Mouse (Mus musculus) heart, embryonic 15.5 days (tissue): ENCODE measurements around the gene Plppr3. TPM values are rescaled to one million over a fixed set of nuclear protein-coding genes. Genes with fewer than 3 reads are reported as not detected.
A peak's percentile ranks its signal among the peaks of the same experiment; 100 is the strongest.

Experiments used
- ATAC-seq: fragments of 200-750 bp; cut with Nextera tagmentation; replicated peaks from 2 replicates; pipeline ENCODE4 v1.8.0; 2017; ENCODE audit warnings: low read depth, moderate TSS enrichment; ENCODE audit not compliant: insufficient number of reproducible peaks, insufficient read depth, low FRiP score
- H3K27ac ChIP-seq: fragments of 300-500 bp; sonication (generic); 2 replicates; pipeline ENCODE4 v1.5.1; 2015; ENCODE audit warnings: mild to moderate bottlenecking, inconsistent platforms
- H3K27me3 ChIP-seq: fragments of 300-500 bp; sonication (generic); 2 replicates; pipeline ENCODE4 v1.6.1; 2015; ENCODE audit warnings: inconsistent platforms
- H3K36me3 ChIP-seq: fragments of 300-500 bp; sonication (generic); 2 replicates; pipeline ENCODE4 v1.6.1; 2015; ENCODE audit warnings: mild to moderate bottlenecking, inconsistent platforms
- H3K4me1 ChIP-seq: fragments of 300-500 bp; sonication (generic); replicated peaks from 2 replicates; pipeline ENCODE4 v1.6.1; 2015; ENCODE audit warnings: inconsistent platforms
- H3K4me2 ChIP-seq: fragments of 300-500 bp; sonication (generic); 2 replicates; pipeline ENCODE4 v1.6.1; 2015; ENCODE audit warnings: inconsistent platforms, mild to moderate bottlenecking, moderate library complexity
- H3K4me3 ChIP-seq: fragments of 300-500 bp; sonication (generic); 2 replicates; pipeline ENCODE4 v1.5.1; 2015; ENCODE audit warnings: mild to moderate bottlenecking, inconsistent platforms
- H3K9ac ChIP-seq: fragments of 300-500 bp; sonication (generic); 2 replicates; pipeline ENCODE4 v1.6.1; 2015; ENCODE audit warnings: mild to moderate bottlenecking, inconsistent platforms
- H3K9me3 ChIP-seq: fragments of 300-500 bp; sonication (generic); replicated peaks from 2 replicates; pipeline ENCODE4 v1.6.1; 2016; ENCODE audit warnings: inconsistent platforms
- WGBS: fragments of 180-500 bp; shearing (Covaris S2); methylation state at CpG from one replicate; pipeline ENCODE4 v1.1.7; 2015; ENCODE audit warnings: mixed read lengths; 5-methylcytosine and 5-hydroxymethylcytosine counted together
- polyA plus RNA-seq: library from polyadenylated mRNA; unstranded; fragments of >200 nt; fragmentation: Nextera tagmentation; extraction: Ambion mirVana; gene quantifications from 2 replicates; pipeline ENCODE4 v1.2.1, GENCODE M21; 2015

The Plppr3 gene
- polyA plus RNA-seq, 1 experiment from 2014 or later: 8.6 TPM

DNA sequence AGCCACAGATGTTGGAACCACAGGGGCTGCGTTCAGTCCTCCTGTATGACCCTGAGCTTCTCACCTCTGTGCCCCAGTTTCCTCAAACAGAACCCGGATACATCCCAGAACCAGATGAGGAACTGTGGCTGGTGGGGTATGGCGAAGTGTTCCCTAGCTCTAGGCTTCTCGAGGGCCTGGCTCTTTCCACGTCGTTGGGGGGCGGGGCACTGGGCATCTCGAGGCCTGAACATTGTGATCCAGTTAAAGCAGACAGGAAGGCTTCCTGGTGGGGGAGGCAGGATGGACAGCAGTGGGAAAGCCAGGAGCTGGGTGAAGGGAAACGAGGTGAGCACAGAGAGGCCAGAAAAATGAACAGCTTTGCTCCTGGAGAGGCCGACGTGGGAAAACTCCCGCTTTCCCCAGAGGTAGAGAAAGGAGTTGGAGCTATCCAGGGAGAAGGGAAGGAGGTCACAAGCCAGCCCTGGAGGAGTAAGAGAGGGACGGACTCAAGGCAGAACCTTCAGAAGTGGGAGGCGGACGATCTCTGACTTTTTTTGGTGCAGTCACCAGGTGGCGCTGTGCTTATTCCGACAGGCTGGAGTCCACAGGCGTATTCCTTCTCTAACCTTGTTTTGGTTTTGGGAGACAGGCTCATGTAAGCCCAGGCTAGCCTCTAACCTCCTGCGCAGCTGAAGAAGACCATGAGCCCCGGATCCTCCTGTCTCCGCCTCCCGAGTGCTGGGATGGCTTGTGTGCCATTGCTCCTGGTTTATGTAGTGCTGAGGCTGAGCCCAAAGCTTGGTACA is 9.1 kb upstream of the Plppr3 start:
- Histone ChIP-seq H3K4me3 (no peak overlapping the region), H3K4me2 (peak overlapping the region; percentile 5), H3K9me3 (no peaks in the 10 kb centered on the region), H3K27me3 (peaks cover 14% of the 10 kb centered on the region), H3K4me1 (peaks cover 35% of the 10 kb centered on the region), H3K27ac (no peak overlapping the region), H3K9ac (no peak overlapping the region), H3K36me3 (no peaks in the 10 kb centered on the region)
- 18% methylated on average over 22 of the region's 22 CpGs for WGBS
- ATAC-seq: no peak

DNA sequence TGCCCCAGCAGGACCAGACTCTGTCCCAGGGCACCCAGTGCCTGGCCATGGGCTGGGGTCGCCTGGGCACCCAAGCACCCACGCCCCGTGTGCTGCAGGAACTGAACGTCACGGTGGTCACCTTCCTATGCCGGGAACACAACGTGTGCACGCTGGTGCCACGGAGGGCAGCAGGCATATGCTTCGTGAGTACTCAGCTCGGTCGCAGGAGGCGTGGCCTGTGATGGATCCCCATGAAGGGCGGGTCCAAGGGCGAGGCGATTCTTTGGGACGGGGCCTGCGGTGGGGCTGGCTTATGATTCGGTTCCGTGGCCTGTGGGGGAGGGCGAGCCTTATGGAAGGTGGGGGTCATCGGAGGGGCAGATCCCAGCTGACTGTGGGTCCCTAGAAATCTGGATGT is 7.5 kb upstream of the Plppr3 start:
- H3K4me1 ChIP-seq: peaks cover 35% of the 10 kb centered on the region
- peak overlapping the region; percentile 7; the same call in 1 of the 2 replicates for H3K9ac ChIP-seq
- no peak overlapping the region for H3K27ac ChIP-seq
- no peak for ATAC-seq
- H3K4me3 ChIP-seq: peak overlapping the region; percentile 18
- H3K36me3 ChIP-seq: no peaks in the 10 kb centered on the region
- 5% methylated on average over 22 of the region's 22 CpGs for WGBS
- H3K27me3 ChIP-seq: peaks cover 12% of the 10 kb centered on the region
- no peaks in the 10 kb centered on the region for H3K9me3 ChIP-seq
- peak overlapping the region; percentile 54 for H3K4me2 ChIP-seq

DNA sequence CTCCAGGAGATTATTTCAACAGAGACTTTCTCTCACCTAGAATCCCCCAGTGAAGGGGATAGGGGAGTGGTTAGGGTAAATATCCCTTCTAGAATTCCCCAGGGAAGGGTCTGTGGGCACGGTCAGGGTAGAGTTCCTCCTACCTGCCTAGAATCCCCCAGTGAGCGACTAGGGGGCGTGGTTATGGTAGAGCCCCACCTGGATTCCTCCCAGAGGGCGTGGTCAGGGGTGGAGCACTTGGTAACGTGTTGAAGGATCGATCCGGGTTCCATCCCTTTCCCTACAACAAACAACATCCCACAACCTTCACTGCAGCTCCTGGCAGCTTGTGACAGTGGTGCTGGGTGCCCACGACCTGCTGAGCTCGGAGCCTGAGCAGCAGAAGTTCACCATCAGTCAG is 6.3 kb upstream of the Plppr3 start:
- no peak overlapping the region for H3K9ac ChIP-seq
- H3K27me3 ChIP-seq: peaks cover 12% of the 10 kb centered on the region
- H3K4me3 ChIP-seq: no peak overlapping the region
- H3K4me1 ChIP-seq: peaks cover 35% of the 10 kb centered on the region
- H3K4me2 ChIP-seq: no peak overlapping the region
- no peak overlapping the region for H3K27ac ChIP-seq
- WGBS: 20% methylated on average over 9 of the region's 9 CpGs
- H3K36me3 ChIP-seq: no peaks in the 10 kb centered on the region
- ATAC-seq: no peak
- H3K9me3 ChIP-seq: no peaks in the 10 kb centered on the region

DNA sequence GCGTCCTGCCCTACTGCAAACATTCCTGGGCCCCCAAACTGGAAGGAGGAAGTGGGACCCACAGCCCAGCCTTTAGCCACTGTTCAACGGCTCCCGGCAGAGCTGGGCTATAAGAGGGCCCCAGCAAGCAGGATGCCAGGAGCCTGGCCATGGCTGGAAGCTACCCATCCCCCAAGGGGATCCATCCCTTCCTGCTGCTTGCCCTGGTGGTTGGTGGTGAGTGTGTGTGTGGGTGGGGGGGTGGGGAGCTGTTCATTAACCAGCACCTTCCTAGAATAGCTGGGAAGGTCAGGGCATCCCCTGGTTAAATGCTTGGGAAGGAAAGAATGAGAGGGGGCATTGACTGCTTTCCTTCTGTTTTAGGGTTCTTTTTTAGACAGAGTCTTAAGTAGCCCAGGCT is 5.1 kb upstream of the Plppr3 start:
- no peak overlapping the region for H3K9ac ChIP-seq
- no peaks in the 10 kb centered on the region for H3K36me3 ChIP-seq
- no peak overlapping the region for H3K4me2 ChIP-seq
- H3K27ac ChIP-seq: no peak overlapping the region
- WGBS: 33% methylated on average over 3 of the region's 3 CpGs
- peaks cover 38% of the 10 kb centered on the region for H3K4me1 ChIP-seq
- peaks cover 15% of the 10 kb centered on the region for H3K27me3 ChIP-seq
- H3K9me3 ChIP-seq: no peaks in the 10 kb centered on the region
- H3K4me3 ChIP-seq: no peak overlapping the region
- ATAC-seq: no peak

DNA sequence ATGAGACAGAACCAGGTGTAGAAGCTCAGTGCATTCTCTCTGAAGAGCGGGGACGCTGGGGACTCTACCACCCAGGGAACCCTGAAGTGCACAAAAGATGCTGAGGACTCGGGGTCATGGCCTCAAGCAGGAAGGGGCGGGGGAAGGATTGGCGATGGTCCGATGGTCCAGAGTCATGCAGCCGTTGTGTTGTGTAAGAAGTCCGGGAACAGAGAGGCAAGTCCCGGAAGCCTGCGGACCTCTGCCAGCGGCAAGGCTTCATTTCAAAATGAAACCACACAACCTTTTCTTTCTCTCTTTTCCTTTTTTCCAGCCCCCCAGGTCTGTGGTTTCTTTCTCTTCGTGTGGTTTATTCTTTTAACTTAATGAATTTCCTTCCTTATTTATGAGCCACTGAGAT is 3.3 kb upstream of the Plppr3 start:
- Histone ChIP-seq H3K9ac (no peak overlapping the region), H3K4me1 (peaks cover 37% of the 10 kb centered on the region), H3K27ac (no peak overlapping the region), H3K27me3 (peaks cover 14% of the 10 kb centered on the region), H3K9me3 (no peaks in the 10 kb centered on the region), H3K36me3 (no peaks in the 10 kb centered on the region), H3K4me2 (0 out of 2 replicates have a peak overlapping the region, but pooled peaks have one; percentile 10), H3K4me3 (no peak overlapping the region)
- ATAC-seq: no peak
- 58% methylated on average over 12 of the region's 12 CpGs for WGBS

DNA sequence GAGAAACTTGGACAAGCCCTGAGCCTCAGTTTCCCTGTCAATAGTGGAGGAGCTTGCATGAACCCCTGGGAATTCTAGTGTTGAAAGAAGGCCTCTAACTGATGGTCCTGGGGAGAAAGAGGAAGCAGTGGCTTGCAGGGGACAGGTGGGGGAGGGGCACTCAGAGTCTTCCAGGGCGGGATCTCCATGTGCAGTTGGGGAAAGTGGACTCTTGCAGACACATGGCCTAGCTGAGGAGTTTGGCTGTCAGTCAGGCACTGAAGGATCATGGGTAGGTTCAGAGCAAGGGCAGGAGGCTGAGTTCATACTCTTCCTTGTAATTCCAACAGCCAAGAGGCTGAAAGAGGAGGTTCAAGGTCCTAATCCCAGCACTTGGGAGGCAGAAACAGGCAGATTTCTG is 2.7 kb upstream of the Plppr3 start:
- Histone ChIP-seq H3K4me1 (peaks cover 32% of the 10 kb centered on the region), H3K4me2 (no peak overlapping the region), H3K9me3 (no peaks in the 10 kb centered on the region), H3K9ac (no peak overlapping the region), H3K36me3 (no peaks in the 10 kb centered on the region), H3K4me3 (no peak overlapping the region), H3K27ac (no peak overlapping the region), H3K27me3 (peaks cover 12% of the 10 kb centered on the region)
- no peak for ATAC-seq
- 19% methylated on average over 1 of the region's 1 CpGs for WGBS

DNA sequence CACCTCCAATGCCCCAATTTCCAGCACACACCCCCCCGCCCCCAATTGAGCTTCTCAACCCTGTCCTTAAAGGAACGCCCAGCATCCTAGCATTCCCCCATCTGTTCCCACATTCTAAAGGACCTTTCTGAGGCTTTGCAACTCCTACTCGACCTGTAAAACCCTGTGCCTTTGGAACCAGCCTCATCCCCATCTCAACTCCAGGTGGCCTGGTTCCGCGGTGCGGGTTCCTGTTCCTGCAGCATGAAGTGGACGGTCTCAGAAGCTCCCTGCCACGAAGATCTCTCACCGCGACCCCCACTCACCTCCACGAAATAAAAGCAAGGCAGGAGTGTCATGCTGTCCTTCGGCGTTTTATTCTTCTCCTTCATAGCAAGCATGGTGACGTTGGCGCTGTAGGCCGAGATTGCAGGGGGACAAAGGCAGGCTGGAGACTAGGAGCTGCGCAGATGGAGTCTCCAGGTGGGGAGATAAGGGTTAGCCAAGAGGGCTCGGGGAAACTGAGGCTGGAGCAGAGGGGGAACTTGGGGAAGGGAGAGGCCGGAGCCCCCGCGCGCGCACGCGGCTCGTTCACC is 632 bp downstream of the Plppr3 start:
- no peak overlapping the region for H3K27ac ChIP-seq
- 0 out of 2 replicates have a peak, but pooled peaks have one; percentile 8 for ATAC-seq
- no peaks in the 10 kb centered on the region; the same call in 1 of the 2 replicates for H3K36me3 ChIP-seq

DNA sequence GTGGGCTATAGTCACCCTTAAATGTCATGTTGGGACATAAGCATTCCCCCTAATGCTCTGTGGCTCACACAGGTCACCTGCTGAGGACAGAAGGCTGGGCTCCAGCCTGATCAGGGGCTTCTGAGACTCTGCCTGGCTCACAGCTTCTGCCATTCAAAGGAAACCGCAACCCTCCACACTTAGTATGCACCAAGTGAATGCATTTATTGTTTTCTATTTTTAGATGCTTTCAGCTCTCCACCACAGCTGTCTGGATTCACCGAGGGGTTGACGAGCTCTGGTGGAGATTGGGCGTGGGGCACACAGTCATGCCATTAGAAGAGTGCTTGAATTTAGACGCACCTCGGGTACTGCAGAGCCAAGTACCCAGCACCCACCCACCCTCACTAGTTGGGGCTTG is 1.1 kb downstream of the Plppr3 start:
- WGBS: 5% methylated on average over 6 of the region's 6 CpGs
- 0 out of 2 replicates have a peak, but pooled peaks cover 4% of the 10 kb centered on the region for H3K27me3 ChIP-seq
- H3K27ac ChIP-seq: no peak overlapping the region
- no peak overlapping the region for H3K9ac ChIP-seq
- ATAC-seq: no peak
- H3K4me1 ChIP-seq: peaks cover 18% of the 10 kb centered on the region
- H3K4me3 ChIP-seq: peak overlapping the region; percentile 66
- H3K4me2 ChIP-seq: peak overlapping the region; percentile 96
- H3K36me3 ChIP-seq: no peaks in the 10 kb centered on the region; the same call in 1 of the 2 replicates
- H3K9me3 ChIP-seq: no peaks in the 10 kb centered on the region

More for the DNA sequence above, 632 bp downstream of the Plppr3 start:
- H3K4me3 ChIP-seq: peak overlapping the region; percentile 66
- H3K4me1 ChIP-seq: peaks cover 18% of the 10 kb centered on the region
- no peaks in the 10 kb centered on the region for H3K9me3 ChIP-seq
- H3K27me3 ChIP-seq: 0 out of 2 replicates have a peak, but pooled peaks cover 4% of the 10 kb centered on the region
- H3K4me2 ChIP-seq: peak overlapping the region; percentile 96
- H3K9ac ChIP-seq: peak overlapping the region; percentile 76
- 4% methylated on average over 25 of the region's 26 CpGs for WGBS

DNA sequence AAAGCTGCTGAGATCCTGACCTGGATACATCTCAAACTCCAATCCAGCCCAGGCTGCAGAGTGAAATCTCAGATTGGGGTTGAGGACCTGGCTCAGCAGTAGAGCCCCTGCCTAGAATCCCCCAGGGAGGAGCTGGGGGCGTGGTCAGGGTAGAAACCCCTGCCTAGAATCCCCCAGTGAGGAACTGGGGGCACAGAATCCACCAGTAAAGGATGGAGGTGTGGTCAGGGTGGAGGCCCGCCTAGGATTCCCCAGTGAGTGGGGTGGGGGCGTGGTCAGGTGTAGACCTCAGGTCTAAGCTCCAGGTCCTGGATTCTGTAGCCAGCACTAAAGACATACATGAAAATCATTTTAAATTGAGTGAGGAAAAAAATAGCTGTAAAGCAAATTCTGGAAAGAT is 1.6 kb downstream of the Plppr3 start:
- WGBS: 45% methylated on average over 3 of the region's 3 CpGs
- Histone ChIP-seq H3K9ac (no peak overlapping the region), H3K36me3 (no peaks in the 10 kb centered on the region; the same call in 1 of the 2 replicates), H3K27me3 (0 out of 2 replicates have a peak, but pooled peaks cover 4% of the 10 kb centered on the region), H3K4me1 (peaks cover 18% of the 10 kb centered on the region), H3K4me2 (no peak overlapping the region), H3K4me3 (no peak overlapping the region), H3K27ac (no peak overlapping the region), H3K9me3 (no peaks in the 10 kb centered on the region)
- ATAC-seq: no peak

DNA sequence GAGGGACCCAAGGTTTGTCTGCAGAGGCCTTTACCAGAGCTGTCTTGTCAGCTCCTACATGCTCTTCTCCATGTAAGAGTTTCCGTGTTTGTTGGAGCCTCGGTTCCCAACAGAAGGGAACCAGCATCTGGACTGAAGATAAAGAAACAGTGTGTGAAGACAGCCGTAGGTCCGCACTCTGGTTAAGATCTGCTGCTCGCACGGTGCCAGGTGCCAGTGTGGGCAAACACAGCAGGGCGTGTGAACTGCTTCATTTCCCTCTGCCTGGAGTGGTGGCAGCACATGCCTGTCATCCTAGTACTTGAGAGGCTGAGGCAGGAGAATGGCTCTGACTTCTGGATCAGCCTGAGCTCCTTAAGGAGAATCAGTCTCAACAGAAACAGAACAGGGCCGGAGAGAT is 2.6 kb downstream of the Plppr3 start:
- Histone ChIP-seq H3K36me3 (no peaks in the 10 kb centered on the region; the same call in 1 of the 2 replicates), H3K27me3 (0 out of 2 replicates have a peak, but pooled peaks cover 4% of the 10 kb centered on the region), H3K9ac (no peak overlapping the region), H3K4me3 (no peak overlapping the region), H3K4me1 (peaks cover 18% of the 10 kb centered on the region), H3K4me2 (no peak overlapping the region), H3K27ac (no peak overlapping the region), H3K9me3 (no peaks in the 10 kb centered on the region)
- 89% methylated on average over 8 of the region's 8 CpGs for WGBS
- ATAC-seq: no peak

DNA sequence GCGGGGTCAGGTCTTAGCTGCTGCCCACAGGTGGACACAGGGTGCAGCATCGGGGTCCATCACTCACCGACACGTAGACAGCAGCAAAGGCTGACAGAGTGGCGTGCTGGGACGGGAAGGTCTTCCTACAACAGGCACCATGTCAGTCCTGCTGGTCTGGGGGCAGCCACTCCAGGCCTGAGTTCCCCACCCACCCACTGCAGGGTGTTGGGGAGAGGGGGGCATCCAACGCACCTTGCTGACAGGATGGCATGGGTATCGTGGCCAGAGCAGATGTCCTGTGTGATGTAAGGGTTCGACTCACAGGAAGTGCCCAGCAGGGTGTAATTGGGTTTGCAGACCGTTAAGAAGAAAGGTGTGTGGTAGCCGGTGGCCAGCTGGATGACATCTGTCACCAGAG is 7.8 kb downstream of the Plppr3 start:
- H3K27ac ChIP-seq: no peak overlapping the region
- H3K9me3 ChIP-seq: no peaks in the 10 kb centered on the region
- WGBS: 73% methylated on average over 11 of the region's 11 CpGs
- H3K4me2 ChIP-seq: no peak overlapping the region
- H3K9ac ChIP-seq: no peak overlapping the region
- ATAC-seq: no peak
- peaks cover 17% of the 10 kb centered on the region for H3K4me1 ChIP-seq
- peaks cover 32% of the 10 kb centered on the region for H3K36me3 ChIP-seq
- no peaks in the 10 kb centered on the region for H3K27me3 ChIP-seq
- no peak overlapping the region for H3K4me3 ChIP-seq
